Mouse (Mus musculus): Measurements from ENCODE around the gene Efnb2.

Gene Efnb2

DNA sequence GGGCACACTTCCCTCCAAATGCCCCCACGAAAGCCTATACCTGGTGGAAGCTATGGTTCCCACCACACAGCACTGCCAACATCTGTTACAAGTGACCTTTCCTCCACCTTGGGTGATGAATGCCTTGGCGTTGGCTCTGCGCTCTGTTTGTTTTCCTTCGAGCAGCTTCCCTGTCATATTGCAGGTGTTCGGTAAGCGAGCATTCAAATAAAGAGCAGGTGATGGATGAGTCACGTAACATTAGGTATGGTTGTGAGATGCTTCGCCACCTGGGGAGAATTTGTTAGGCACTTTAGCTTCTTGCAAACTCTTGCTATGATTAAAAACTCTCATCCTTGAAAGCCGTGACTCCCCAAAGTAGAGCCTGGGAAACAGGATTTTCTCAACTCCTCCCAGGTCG, 91.8 kb downstream of the Efnb2 start:
- DNase-seq (ENCODE audit: low spot score in 2 of 2) = no peak

DNA sequence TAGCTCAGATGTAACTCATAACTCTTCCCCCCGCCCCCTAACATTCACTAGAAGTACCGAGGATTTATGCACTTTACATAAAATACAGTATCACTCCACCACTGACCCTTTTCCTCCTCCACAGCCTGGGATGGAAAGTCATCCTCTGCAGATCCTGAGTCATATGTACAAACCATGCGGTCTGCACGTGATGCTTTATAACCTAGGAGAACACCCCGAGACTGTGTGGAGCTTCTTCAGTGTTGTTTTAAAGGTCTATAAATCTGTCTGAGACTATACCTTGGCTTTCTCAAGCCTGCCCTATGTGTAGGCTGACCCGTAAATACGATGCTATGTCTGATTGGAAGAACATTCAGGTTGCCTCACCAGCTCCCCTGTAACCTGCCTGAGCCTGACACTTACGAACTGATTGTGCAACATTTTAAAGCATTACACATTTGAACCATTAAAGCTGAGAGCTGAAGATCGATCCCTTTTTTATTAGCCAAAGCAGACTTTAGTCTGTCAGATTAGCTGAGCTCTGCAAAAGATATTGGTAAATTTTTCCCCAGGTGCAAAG, 92.7 kb downstream of the Efnb2 start:
- DNase-seq (ENCODE audit: low spot score in 2 of 2) = no peak

All from spleen, postnatal 10 days (tissue).